Mouse (Mus musculus) hindbrain, embryonic 16.5 days (tissue): ENCODE data around the gene Trim7. TPM values are rescaled to one million over a fixed set of nuclear protein-coding genes. Genes with fewer than 3 reads are reported as not detected.

Experiments
- ATAC-seq: fragments of 200-750 bp; cut with Nextera tagmentation; 2 replicates; pipeline ENCODE4 v1.8.0; 2017; ENCODE audit warnings: moderate TSS enrichment, moderate library complexity
- H3K27ac ChIP-seq: fragments of 300-500 bp; sonication (generic); 2 replicates; pipeline ENCODE4 v1.5.1; 2014; ENCODE audit warnings: low read depth, mild to moderate bottlenecking, control low read depth, low read length, moderate library complexity
- H3K27me3 ChIP-seq: fragments of 300-500 bp; sonication (generic); replicated peaks from 2 replicates; pipeline ENCODE4 v1.6.1; 2014; ENCODE audit warnings: low read length; ENCODE audit not compliant: control insufficient read depth, insufficient read depth
- H3K36me3 ChIP-seq: fragments of 300-500 bp; sonication (generic); 2 replicates; pipeline ENCODE4 v1.6.1; 2014; ENCODE audit warnings: mild to moderate bottlenecking, low read length, moderate library complexity, mixed read lengths; ENCODE audit not compliant: control insufficient read depth, insufficient read depth
- H3K4me1 ChIP-seq: fragments of 300-500 bp; sonication (generic); 2 replicates; pipeline ENCODE4 v1.6.1; 2014; ENCODE audit warnings: low read depth, low read length; ENCODE audit not compliant: control insufficient read depth, insufficient read depth
- H3K4me2 ChIP-seq: fragments of 300-500 bp; sonication (generic); 2 replicates; pipeline ENCODE4 v1.6.1; 2014; ENCODE audit warnings: mild to moderate bottlenecking, low read length, control low read depth, moderate library complexity
- H3K4me3 ChIP-seq: fragments of 300-500 bp; sonication (generic); 2 replicates; pipeline ENCODE4 v1.5.1; 2014; ENCODE audit warnings: mild to moderate bottlenecking, low read length, control low read depth, moderate library complexity
- H3K9ac ChIP-seq: fragments of 300-500 bp; sonication (generic); 2 replicates; pipeline ENCODE4 v1.6.1; 2014; ENCODE audit warnings: low read depth, mild to moderate bottlenecking, control low read depth, low read length, moderate library complexity
- H3K9me3 ChIP-seq: fragments of 300-500 bp; sonication (generic); 2 replicates; pipeline ENCODE4 v1.6.1; 2014; ENCODE audit warnings: mild to moderate bottlenecking, low read length, moderate library complexity; ENCODE audit not compliant: control insufficient read depth
- WGBS: fragments of 180-500 bp; shearing (Covaris S2); extraction: QIAGEN DNeasy Blood & Tissue Kit; methylation state at CpG from one replicate; pipeline ENCODE4 v1.1.7; 2014; 5-methylcytosine and 5-hydroxymethylcytosine counted together
- polyA plus RNA-seq: library from polyadenylated mRNA; unstranded; fragments of >200 nt; fragmentation: Nextera tagmentation; extraction: Ambion mirVana; gene quantifications from 2 replicates; pipeline ENCODE4 v1.2.1, GENCODE M21; 2015

The Trim7 gene
- polyA plus RNA-seq, 1 experiment from 2014 or later, result 2.7 TPM

GRCm38 (mm10) chr11:48809434-48809830 is 16.5 kb upstream of the Trim7 start:
- Histone ChIP-seq H3K27ac (no peak overlapping the region), H3K4me3 (no peak overlapping the region), H3K36me3 (peaks cover 54% of the 10 kb centered on the region), H3K9me3 (no peaks in the 10 kb centered on the region), H3K9ac (no peak overlapping the region), H3K4me1 (peaks cover 6% of the 10 kb centered on the region), H3K4me2 (no peak overlapping the region), H3K27me3 (no peaks in the 10 kb centered on the region)
- WGBS, result 76% methylated on average over 4 of the region's 4 CpGs
- ATAC-seq, result no peak

GRCm38 (mm10) chr11:48810142-48810541 is 15.8 kb upstream of the Trim7 start:
- Histone ChIP-seq H3K9me3 (no peaks in the 10 kb centered on the region), H3K4me2 (no peak overlapping the region), H3K36me3 (peaks cover 47% of the 10 kb centered on the region), H3K9ac (no peak overlapping the region), H3K27me3 (no peaks in the 10 kb centered on the region), H3K4me3 (no peak overlapping the region), H3K4me1 (peaks cover 13% of the 10 kb centered on the region), H3K27ac (no peak overlapping the region)
- 87% methylated on average over 2 of the region's 2 CpGs for WGBS
- no peak for ATAC-seq

DNA sequence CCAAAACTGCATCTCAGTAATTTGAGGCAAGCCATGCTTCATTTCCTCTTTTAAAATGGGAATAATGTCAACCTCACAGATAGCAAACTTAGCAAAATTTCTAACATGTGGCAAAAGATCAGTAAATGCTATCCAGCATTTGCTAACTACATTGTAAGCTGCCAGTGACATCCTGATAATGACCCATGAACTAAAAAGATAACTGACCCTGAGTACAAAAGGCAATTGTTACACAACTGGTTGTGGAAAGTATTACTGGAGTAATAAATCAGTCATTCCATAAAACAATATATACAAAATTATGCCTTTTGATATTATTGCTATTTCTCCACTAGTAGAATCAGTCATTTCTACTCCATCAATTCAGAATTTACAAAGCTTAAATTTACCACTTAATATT is 12.2 kb upstream of the Trim7 start:
- no peak for ATAC-seq
- no peaks in the 10 kb centered on the region for H3K9me3 ChIP-seq
- H3K9ac ChIP-seq, result no peak overlapping the region
- H3K4me3 ChIP-seq, result no peak overlapping the region
- no peak overlapping the region for H3K27ac ChIP-seq
- no peaks in the 10 kb centered on the region for H3K27me3 ChIP-seq
- peaks cover 21% of the 10 kb centered on the region for H3K36me3 ChIP-seq
- H3K4me2 ChIP-seq, result no peak overlapping the region
- H3K4me1 ChIP-seq, result peaks cover 25% of the 10 kb centered on the region

DNA sequence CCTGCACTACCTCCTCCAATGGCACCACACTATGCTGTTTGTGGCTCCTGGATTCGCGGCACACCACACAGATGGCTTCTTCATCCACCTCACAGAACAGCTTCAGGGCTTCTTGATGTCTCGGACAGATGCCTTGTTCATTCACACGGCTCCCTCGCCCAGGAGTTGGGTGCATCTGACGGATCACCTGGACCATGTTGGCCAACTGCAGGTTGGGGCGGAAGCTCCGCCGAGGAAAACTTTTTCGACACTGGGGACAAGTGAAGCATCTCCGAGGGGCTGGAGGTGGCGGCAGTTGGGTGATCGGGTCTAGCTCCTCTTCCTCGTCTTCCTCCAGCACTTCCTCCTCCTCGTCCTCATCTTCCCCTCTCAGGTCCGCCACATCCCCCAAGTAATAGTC is 10.1 kb upstream of the Trim7 start:
- Histone ChIP-seq H3K4me2 (peak overlapping the region; percentile 90), H3K4me1 (peaks cover 25% of the 10 kb centered on the region), H3K9ac (peak overlapping the region; percentile 87), H3K27ac (no peak overlapping the region), H3K4me3 (peak overlapping the region; percentile 79), H3K27me3 (no peaks in the 10 kb centered on the region), H3K9me3 (no peaks in the 10 kb centered on the region), H3K36me3 (peaks cover 11% of the 10 kb centered on the region)
- 82% methylated on average over 16 of the region's 16 CpGs for WGBS
- no peak for ATAC-seq

DNA sequence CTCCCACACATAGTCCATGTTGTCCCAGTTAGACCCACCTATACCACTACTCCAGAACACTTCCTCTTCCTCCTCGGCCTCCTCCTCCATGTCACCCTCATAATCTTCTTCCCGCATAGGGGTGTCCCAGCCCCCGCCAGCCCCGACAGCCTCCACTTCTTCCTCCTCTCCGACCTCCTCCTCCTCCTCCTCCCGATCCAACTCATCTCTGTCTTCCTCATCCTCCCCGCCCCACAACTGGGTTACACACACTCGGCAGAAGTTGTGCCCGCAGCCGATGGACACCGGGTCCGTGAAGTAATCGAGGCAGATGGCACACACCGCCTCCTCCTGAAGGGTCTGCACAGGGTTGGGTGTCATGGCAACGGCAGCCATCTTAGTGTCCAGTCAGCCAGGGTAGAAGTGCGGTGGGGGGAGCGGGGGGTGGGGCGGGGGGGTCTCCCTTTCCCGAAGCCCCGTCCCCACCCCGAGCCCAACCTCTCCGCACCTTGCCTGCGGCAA is 9.6 kb upstream of the Trim7 start:
- peak overlapping the region; percentile 79 for H3K4me3 ChIP-seq
- H3K4me1 ChIP-seq, result peaks cover 25% of the 10 kb centered on the region
- peaks cover 9% of the 10 kb centered on the region for H3K36me3 ChIP-seq
- H3K27me3 ChIP-seq, result no peaks in the 10 kb centered on the region
- no peaks in the 10 kb centered on the region for H3K9me3 ChIP-seq
- H3K4me2 ChIP-seq, result peak overlapping the region; percentile 90
- peak overlapping the region; percentile 83 for H3K27ac ChIP-seq
- peak overlapping the region; percentile 87 for H3K9ac ChIP-seq
- ATAC-seq, result peak; percentile 63
- 2% methylated on average over 23 of the region's 23 CpGs for WGBS

- peak; percentile 97 for ATAC-seq
- under 1% methylated on average over 68 of the region's 77 CpGs for WGBS
- peak within 1 kb of the TSS; percentile 79 for H3K4me3 ChIP-seq
Measured at GRCm38 (mm10) chr11:48816800-48817665, 8.9 kb upstream of the Trim7 start, which contains the start of gene Trim41. TSS of gene Trim41 (minus strand) at chr11:48817353.

DNA sequence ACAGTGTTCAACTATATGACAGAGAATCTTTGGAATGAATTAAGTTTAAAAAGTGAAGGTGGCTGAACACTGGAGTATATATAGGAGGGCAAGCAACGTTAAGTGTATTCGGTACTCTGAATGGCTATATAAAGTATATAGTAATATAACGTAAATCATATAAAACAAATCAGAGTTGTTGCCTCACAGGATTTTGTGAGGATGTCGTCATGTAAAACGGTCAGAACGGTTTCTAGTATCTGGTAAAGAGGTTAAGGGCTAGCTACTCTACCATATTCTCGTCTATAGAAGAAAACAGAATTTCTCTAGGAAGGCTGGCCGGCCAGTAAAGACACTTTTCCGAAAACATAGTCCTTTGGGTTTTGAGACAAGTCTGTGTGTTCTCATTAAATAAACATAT is 8.1 kb upstream of the Trim7 start:
- H3K4me2 ChIP-seq, result peak overlapping the region; percentile 91
- no peak for ATAC-seq
- no peaks in the 10 kb centered on the region for H3K9me3 ChIP-seq
- no peaks in the 10 kb centered on the region for H3K27me3 ChIP-seq
- H3K27ac ChIP-seq, result peak overlapping the region; percentile 96
- WGBS, result 9% methylated on average over 9 of the region's 9 CpGs
- peak overlapping the region; percentile 79 for H3K4me3 ChIP-seq
- peaks cover 25% of the 10 kb centered on the region for H3K4me1 ChIP-seq
- H3K36me3 ChIP-seq, result no peaks in the 10 kb centered on the region
- peak overlapping the region; percentile 80 for H3K9ac ChIP-seq

More at GRCm38 (mm10) chr11:48816800-48817665, 8.9 kb upstream of the Trim7 start, which contains the start of gene Trim41:
- Histone ChIP-seq H3K9ac (peak within 1 kb of the TSS; percentile 87), H3K4me2 (peak within 1 kb of the TSS; percentile 91), H3K4me1 (peaks cover 25% of the 10 kb centered on the region), H3K27ac (peak within 1 kb of the TSS; percentile 96), H3K27me3 (no peaks in the 10 kb centered on the region), H3K36me3 (peaks cover 2% of the 10 kb centered on the region; the same call in 1 of the 2 replicates), H3K9me3 (no peaks in the 10 kb centered on the region)

- peak overlapping the region; percentile 91 for H3K4me2 ChIP-seq
- H3K36me3 ChIP-seq, result no peaks in the 10 kb centered on the region
- no peak for ATAC-seq
- H3K4me3 ChIP-seq, result peak overlapping the region; percentile 79
- WGBS, result under 1% methylated on average over 16 of the region's 16 CpGs
- no peaks in the 10 kb centered on the region for H3K27me3 ChIP-seq
- H3K27ac ChIP-seq, result no peak overlapping the region
- peaks cover 22% of the 10 kb centered on the region for H3K4me1 ChIP-seq
- peak overlapping the region; percentile 80; the same call in 1 of the 2 replicates for H3K9ac ChIP-seq
- H3K9me3 ChIP-seq, result no peaks in the 10 kb centered on the region
Measured at GRCm38 (mm10) chr11:48818346-48818745, 7.6 kb upstream of the Trim7 start.

DNA sequence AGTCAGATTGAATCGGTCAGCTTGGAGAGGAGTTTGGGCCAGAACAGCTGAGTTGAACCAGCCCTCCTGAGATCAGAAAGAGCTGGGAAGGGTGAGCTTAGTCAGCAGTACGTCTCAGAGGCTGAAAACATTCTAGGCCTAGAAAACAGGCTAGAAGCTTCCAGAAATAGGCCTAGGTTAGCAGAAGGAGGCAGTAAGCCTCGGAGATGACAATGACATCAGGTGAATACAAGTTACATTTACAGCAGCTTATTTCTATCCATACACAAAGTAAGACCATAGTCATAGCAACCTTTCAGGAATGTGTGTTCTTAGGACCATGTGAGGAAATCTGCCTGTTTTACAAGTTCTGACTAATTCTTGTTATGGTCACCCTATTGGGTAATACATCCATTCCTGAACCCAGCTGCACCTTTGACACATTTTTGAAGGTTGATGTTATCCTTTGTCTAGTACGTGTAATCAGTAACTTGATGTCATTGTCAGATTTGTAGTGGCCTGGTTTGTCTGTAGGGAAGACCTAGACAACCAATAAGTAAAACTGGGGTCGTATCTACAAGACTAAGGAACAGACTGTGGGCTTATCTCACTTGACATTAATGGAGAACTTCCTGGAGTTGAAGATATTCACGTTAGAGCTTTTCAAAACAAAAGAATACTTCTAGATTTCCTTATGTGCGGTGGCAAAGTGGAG is 6.2 kb upstream of the Trim7 start:
- peaks cover 25% of the 10 kb centered on the region for H3K4me1 ChIP-seq
- 81% methylated on average over 7 of the region's 7 CpGs for WGBS

More for the DNA sequence above, 6.2 kb upstream of the Trim7 start:
- H3K4me3 ChIP-seq, result no peak overlapping the region
- H3K27ac ChIP-seq, result no peak overlapping the region
- H3K9ac ChIP-seq, result no peak overlapping the region
- peaks cover 5% of the 10 kb centered on the region; the same call in 1 of the 2 replicates for H3K27me3 ChIP-seq
- no peaks in the 10 kb centered on the region for H3K36me3 ChIP-seq
- no peak overlapping the region for H3K4me2 ChIP-seq
- ATAC-seq, result no peak
- H3K9me3 ChIP-seq, result no peaks in the 10 kb centered on the region
